Mouse (Mus musculus) lung, postnatal 4 days (tissue): ENCODE measurements around the gene Ciz1.
A peak's percentile ranks its signal among the peaks of the same experiment; 100 is the strongest.

Source experiments
- DNase-seq, 2 experiments: peaks; one replicate each; pipeline ENCODE4 v3.0.0; 2021

Gene Ciz1

DNA sequence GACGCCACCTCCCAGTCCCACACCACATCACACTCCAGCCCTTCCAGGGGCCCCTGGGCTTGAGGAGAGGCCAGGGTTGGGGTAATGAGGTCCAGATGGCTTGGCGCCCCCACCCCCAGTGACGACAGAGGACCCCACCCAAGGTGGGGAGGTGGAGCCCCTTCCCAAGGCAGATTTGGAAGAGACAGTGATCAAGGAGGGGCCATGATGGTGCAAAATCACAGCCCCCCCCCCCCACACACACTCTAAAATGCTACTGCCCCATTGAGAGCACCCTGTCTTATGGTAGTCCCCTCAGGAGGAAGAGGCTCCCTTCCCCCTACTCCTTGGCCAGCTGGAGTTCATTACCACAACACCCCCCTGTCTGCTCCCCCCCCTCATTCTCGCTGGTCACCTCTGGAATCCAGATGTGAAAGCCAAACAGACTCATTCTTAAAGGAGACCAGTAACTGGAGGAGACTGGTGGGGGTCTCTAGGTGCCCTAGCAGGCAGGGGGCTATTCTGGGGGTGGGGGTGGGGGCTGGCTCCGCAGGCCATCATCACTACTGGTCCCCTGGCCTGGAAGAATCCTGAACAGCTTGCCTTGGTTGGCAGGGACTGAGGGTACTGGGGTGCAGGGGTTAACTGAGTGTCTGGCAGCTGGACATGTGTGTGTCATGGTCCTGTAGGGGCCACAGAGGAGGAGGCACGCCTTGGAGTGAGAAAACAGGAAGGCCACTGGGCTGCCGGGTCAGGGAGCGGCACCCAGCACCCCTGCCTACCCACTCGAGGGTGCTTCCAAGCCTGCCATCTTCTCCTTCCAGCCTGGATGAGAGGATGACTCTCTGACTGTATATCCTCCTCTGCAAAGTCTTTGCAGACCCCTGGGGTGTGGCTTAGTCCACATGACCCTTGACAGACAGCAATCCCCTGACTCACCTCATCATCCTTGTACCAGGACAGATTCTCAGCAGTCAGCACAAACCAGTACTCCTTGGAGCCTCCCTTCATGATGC is 32.2 kb upstream of the Ciz1 start:
- DNase-seq: peak; percentile 39 to 78

DNA sequence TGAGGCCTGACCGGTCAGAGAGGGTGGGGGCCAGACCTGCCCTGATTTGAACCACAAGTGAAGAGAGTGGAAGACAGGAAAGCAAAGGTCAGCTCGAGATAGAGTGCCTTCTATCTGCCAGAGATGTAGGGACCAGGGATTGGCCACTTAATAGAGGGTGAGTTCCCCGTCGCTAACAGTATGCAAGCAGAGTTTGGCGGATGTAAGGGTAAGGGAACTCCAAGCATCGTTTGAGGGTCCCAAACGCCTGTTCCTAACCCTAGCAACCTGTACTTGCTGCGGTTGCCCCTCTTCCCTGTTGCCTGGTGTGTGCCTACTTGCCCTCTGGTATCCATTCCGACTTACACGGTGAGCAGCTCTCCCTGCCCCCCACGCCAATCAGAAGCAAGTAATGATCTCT is 31.4 kb upstream of the Ciz1 start:
- DNase-seq: no peak

DNA sequence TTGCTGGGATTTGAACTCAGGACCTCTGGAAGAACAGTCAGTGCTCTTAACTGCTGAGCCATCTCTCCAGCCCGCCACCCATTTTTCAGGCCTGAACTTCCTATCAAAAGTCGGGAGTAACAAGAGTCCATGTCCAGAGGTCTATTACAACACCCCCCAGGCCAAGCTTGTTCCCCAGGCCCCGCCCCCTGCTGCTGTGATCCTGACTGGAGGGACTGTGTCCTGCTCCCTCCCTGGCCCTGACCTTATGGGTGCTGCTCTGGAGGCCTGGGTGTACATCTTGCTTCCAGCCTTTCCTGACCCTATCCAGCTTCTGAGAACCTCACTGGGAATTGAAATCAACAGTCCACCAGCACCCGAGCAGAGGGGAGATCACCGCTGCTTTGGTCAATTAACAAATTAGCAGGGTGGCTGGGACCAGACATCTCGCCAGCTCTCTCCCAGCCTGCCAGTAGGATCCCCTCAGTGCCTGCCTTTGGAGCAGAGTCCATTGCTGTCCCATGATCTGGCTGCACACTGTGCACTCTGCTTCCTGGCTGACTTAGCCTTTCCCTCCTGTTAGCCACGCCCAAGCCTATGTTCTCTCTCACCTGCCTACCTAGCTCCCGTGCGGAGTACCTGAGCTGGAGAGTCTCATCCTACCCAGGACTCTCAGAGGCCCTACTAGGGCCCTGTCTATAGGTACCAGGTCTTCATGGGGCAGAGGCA is 30.4 kb upstream of the Ciz1 start:
- DNase-seq: no peak

DNA sequence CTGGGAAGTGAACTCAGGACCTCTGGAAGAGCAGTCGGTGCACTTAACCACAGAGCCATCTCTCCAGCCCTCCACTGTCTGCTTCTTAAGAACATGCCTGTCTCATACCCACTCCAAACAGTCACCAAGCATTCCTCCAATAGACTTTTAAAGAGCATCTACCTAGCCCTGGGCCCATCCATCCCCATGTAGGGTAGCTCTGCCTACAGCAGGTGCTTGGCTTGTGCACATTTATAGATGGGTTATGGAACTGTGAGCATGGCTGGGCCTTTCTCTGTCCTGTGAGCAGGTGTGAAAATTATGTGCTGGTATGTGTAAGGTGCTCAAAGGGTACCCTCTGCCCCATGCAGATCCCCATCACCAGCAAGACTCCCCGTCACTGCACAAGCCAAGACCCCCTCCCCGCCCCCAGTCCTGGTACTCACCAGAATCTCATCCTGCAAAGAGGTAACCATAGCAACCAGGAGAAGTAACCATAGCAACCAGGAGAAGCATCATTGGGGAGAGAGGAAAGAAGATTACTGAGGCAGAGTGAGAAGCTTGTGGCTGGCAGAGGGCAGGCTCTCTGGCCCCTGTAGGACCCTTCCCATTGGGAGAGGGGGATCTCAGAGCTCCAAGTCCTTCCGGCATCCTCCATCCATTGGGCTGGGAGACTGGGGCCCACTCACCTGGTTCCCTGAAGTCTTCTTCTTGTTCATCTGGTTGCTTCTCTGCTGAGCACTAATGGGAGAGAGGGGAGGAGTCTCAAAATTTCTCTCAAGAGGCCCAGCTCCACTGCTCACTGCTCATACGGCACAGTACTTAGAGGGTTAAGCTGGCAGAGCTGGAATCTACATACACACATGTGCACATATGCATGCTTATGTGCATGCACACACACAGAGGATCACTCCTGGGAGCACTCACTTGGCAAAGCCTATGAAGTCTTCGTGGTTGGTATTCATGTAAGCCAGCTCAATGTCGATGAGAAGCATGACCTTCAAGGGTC is 29.1 kb upstream of the Ciz1 start:
- no peak for DNase-seq

DNA sequence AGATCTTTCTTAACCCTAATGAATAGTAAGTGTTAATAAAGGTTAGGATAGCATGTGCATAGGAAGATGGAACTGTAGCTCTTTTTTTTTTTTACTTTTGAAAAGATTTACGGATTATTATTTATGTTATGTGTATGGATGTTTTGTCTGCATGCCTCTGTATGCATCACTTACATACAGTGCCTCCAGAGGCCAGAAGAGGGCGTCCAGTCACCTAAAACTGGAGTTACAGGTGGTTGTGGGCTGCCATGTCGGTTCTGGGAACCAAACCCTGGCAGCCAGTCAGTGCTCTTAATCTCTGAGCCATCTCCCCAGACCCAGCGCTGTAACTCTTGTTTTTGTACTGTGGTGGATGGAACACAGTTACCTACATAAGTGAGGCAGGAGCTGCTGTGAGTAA is 27.8 kb upstream of the Ciz1 start:
- DNase-seq: no peak

DNA sequence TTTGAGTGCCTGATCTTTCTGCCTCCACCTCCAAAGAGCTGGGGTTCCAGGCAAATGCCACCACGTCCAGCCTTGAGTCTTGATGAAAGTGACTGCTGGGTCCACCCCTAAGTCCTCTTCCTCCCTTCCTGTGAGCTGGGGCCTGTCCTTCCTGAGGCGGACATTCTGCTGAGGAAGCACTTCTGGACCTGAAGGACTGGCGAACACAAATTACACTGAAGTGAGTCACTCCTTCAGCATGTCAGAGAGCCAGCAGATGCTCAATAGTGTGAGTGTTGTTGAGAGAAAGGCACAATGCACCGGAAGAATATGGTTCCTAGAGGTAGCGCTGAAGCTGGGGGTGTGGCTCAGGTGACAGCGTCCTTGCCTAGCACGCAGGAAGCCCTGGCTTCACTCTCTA is 26.8 kb upstream of the Ciz1 start:
- DNase-seq: peak in 1 of 2 experiments; percentile 58

DNA sequence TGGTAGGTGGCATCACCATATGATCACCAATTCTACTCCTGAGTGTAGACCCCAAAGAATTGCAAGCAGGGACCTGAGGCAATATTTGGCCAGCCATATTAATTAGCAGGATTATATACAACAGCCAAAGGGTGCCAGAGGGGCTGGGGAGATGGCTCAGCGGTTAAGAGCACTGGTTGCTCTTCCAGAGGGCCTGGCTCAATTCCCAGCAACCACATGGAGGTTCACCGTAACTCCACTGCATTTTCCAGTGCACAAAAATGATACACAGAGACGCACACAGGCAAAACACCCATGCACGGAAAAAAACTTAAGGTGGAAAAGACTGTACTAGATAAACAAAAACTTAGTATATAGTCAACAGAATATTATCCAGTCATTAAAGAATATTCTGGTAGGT is 24.9 kb upstream of the Ciz1 start:
- no peak for DNase-seq

DNA sequence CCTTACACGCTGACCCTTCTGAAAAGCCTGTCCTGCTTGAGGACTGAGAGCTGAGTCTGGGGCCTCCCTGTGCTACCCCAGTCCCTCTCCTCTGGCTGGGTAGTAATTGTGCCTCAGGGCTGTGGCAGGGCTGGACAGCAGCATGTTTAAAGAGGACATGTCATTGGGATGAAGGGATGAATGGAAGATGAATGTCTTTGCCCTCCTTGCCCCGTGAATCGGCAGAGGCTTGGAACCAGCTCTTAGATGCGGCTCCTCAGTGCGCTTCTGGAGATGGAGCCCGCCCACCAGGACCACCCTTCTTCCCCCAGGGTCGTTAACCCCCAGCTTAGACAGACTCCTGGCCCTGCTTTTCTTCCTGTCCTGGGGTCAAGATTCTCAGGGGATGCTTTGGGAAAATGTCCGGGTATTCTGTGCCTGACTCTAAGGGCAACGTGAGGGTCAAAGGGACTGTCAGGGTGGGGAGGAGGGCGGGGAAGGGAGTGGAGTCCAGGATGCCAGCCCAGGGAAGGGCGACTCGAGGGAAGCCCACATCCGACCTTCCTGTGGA is 23.1 kb upstream of the Ciz1 start:
- DNase-seq: no peak

DNA sequence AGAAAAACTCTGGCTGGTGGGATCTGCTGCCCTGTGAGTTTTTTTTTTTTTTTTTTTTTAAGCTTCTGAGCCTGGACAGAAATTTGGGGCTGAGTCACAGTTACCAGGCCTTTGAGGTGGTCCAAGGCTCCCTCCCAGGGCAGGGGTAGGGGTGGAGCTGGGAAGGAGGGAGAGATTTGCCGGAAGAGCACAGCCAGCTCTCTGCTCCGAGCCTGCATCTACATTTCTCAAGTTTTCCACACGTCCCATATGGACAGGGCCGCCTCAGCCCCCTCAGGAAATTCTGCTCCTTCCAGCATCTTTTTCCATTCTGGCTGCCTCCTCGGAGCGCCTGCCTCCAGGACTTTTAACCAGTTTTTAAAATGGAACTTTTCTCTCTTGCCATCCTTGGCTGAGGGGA is 22.6 kb upstream of the Ciz1 start:
- DNase-seq: no peak

DNA sequence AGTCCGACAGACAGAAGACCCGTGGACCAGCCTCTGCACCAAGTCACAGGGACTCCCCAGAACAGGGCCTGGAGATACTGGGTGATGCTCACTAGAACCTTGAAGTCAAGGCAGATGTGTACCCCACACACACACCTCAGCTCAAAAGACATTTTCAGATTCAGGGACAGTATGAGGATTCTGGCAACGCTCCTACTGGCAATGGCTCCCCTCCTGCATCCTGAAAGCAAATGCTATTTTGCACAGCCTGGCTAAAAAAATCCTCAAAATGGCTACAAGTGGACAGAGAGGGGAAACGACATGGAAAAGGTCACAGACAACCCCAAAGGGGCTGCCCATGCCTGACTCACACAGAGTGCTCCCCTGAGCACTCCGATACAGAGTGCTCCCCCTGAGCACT is 20.0 kb upstream of the Ciz1 start:
- no peak for DNase-seq

DNA sequence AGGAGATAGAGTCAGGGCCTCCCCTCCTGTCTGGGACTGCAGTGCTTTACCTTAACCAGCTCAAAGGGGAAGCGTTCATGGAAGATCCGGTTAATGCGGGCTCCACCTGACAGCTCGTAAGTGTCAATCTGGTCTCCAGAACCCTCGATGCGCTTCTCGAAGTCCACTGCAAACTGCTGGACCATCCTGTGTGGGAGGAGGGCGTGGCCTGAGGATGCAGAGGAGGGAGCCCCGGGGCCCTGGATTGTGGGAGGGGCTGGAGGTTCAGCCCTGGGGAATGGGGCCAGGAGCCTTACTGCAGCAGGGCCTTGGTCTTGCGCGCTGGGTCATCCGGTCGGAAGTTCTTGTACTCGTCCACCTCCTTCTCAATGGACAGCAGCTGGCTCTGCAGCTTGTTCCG is 16.2 kb upstream of the Ciz1 start:
- no peak for DNase-seq

DNA sequence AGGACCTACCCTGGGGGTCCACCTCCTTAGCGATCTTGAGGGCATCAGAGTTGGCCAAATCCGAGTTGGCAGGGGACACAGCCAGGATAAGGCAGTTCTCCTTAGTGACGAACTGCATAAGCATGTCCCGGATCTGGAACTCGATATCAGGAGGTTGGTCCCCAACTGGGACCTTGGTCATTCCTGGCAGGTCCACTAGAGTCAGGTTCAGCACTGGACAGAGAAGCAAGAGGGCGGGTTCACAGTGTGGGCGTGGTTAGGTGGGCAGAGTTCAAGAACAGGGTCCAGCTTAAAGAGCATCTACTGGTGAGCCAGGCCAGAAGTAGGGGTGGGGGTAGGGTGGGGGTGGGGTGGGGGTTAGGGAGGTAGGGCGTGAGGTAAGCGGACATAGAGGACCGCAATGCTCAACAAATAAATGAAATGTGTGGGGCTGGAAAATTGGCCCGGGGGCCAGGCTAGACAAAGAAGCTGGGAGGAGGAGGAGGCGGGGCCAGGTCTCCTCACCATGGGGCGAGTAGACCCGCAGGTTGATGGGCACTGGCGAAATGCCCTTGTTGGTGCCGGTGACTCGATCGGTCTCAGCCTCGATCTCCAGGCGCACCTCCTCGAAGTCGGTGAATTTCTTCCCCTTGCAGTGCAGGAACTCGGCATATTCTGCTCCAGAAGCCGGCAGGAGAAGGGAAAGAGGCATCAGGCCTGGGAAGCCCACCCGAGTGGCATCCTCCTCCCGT is 12.1 kb upstream of the Ciz1 start:
- no peak for DNase-seq

DNA sequence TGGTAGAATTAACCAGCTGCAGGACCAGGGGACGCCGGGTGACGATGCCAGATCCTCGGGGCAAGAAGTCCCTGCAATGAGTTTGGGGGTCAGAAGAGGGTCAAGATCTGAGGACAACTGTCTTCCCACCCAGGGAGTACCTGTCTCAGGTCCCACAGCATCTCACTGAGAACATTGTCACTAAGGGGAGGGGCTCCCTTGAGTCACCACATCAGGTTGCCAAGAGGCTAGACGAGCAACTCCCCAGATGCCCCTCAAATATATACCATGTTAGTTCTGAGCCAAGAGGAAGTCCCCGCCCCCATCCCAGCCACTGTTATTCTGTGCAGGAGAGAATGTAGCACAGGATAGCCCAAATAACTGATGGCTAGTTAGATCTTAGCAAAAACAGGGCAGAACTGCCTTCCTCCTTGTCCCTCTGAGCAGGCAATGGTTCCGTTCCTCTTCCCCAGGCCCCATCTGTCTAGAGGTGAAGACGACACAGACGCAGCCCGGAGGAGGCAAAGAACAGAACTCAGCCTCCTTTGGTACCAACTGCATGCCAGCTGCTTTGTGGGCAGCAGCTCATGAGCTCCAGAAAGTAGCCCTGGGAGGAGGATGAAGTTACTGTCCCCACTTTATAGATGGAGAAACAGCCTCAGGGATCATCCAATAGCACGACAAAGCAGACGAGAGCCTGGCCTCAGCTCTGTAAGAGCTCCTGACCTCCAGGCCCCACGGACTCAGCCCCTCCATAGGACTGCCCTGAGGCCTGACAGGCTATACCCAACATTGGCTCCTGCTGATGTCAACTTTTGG is 11.1 kb upstream of the Ciz1 start:
- no peak for DNase-seq

DNA sequence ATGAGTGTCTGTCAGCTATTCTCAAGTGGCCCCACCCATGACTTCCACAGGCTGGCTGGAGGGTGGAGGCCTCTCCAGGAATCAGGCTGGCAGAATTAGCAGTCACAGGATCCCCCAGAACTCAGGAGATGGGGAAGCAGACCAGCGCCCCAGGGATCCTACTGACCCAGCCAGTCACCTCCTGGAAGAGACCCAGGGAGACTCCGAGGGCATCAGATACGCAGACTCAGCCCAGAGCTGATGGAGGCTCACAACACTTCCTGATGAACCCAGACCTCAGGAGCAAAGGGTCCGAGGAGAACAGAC is 10.5 kb upstream of the Ciz1 start:
- no peak for DNase-seq

DNA sequence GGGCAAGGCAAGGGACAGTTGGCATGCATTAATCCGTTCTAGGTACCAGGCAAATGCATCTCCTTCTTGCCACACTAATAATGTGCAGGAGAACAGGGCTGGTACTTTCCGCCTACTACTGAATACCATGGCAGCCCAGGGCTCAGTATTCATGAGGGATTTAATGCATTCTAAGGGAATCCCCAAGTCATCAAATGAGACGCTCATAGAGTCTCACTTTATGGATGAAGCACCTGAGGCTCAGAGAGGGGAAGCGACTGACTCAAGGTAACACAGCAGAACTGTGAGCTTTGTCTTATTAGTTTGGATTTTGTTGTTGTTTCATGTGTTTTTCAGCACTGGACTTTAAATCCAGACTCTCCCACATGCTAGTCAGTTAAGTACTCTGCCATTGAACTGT is 10.1 kb upstream of the Ciz1 start:
- DNase-seq: no peak

DNA sequence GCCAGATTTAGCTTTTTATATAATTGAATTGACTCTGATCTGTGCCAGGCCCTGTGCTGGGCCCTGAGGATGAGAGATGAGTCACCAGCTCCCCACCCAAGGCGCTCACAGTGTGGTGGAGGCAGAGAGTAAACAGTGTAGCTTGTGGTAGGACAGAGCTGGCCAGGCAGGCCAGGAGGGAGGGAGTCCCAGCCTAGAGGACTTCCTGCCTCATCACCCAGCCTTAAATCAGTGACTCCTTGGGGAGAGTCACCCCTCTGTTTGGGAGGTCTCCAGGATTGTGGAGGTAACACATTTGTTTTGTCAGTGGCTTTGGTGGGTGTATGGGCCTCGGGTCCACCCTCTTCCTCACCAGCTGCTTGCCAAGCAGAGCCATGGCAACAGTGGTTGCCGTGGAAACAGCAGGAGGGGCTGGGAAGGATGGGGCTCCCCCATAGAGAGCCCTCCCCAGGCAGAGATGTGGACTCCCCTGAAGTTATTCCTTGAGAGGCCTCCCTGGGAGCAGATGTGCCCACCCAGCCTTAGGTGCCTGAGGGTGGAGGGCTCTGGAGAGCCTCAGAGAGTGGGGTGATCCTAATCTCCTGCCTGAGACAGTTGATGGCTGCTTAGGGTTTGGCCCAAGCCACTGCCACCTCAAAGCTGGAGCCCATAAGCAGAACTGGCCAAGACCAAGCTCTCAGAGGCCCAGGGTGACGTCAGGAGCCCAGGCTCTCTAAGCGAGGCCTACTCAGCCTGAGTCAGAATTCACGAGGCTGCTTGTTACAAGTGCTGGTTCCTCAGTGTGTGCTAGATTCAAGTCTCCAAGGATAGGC is 9.4 kb upstream of the Ciz1 start:
- peak in 1 of 2 experiments; percentile 23 for DNase-seq

DNA sequence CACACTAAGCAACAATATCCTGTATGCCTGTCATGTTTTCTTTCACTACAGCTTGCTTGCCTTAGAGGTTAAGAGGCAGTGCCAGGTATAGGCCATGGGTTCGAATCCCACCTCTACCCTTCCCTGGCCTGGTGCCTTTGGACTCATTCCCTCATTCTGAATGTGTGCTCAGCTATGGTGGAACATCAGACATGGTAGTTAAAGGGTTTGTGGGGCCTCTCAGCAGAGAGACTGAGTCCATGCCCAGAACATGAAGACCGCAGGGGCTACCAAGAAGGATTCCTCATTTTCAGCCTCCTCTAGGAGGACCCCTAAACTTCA is 8.8 kb upstream of the Ciz1 start:
- DNase-seq: no peak

DNA sequence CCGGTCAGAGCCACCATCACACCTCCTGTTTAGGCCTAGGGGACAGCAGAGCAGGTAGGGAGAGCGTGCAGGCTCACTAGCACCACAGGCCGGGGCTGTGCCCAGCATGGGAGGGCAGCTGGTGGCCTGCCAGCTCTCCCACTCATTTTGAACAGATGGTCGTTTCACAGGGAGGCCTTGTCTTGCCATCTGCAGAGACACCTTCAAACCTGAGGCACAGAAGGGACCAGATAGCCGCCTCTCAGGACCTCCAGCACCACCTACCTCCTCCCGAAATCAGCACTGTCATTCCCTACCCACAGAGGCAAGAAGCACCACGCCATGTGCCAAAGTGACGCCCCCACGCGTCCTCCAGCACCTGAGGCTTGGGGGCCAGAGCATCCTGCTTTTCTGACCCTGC is 8.1 kb upstream of the Ciz1 start:
- DNase-seq: no peak

DNA sequence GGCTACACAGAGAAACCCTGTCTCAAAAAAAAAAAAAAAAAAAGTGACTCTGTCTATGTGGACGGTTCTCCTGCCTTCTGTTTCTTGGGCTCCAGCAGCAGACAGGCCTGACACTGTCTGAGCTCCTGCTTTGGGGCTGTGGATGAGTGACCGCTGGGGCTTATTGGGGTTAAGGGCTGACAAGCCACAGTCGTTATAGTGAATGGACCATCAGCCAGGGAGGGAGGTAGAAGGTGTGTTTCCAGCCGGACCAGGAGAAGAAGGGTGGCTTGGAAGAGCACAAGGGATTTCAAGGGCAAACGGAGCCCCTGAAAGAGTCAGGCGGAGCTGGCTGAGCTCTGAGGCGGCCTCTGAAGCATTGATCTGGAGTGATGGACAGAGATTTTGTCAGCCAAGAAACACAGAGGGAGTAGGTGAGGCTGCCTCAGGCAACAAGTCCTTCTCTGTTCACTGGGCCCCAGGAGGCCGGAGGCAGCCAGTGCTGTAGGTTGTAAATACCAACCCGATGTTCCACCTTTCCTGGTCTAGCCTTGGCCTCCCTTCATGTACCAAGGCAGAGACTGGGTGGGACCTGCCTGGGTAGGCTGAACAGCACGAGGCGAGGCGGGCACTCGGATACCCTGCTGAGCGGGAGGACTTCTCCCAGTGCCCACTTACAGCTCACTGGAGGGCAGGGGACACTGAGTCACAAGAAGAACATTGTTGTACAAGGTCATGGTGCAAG is 7.4 kb upstream of the Ciz1 start:
- DNase-seq: no peak

DNA sequence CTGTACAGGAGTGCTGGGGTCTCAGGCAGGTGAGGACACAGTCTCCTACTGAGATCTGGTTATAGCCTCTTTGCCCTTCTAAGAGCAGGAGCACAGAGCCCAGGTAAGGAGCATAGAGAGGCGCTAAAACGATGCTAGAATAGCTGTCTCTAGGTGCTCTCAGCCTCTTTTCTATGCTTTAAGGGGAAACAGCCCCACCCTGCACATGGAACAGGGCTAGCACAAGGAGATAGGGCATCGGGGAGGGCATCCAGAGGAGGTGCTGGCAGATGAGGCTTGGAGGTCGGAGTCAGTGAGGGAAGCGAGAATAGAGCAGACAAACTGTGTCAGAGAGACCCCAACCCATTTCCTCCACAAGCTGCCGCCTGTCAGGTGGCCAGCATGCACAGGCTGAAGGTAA is 5.1 kb upstream of the Ciz1 start:
- DNase-seq: no peak
